Mouse (Mus musculus): ENCODE measurements around the gene Srebf2. TPM values are rescaled to one million over a fixed set of nuclear protein-coding genes. Genes with fewer than 3 reads are reported as not detected.

The Srebf2 gene
- total and polyA plus RNA-seq, 3 experiments: 93.2 to 261 (median 101) TPM

GRCm38 (mm10) chr15:82206365-82207104, 59.6 kb downstream of the Srebf2 start:
- DNase-seq: peak; percentile 60

- DNase-seq: no peak
Measured at GRCm38 (mm10) chr15:82207105-82207459, 60.1 kb downstream of the Srebf2 start.

GRCm38 (mm10) chr15:82207504-82208219, 60.7 kb downstream of the Srebf2 start:
- no peak for DNase-seq

GRCm38 (mm10) chr15:82208307-82208706, 61.3 kb downstream of the Srebf2 start:
- no peak for DNase-seq

GRCm38 (mm10) chr15:82209295-82210050, 62.5 kb downstream of the Srebf2 start:
- no peak for DNase-seq

- no peak for DNase-seq
Measured at GRCm38 (mm10) chr15:82210801-82211200, 63.8 kb downstream of the Srebf2 start.

- DNase-seq: no peak
Measured at GRCm38 (mm10) chr15:82211281-82211680, 64.3 kb downstream of the Srebf2 start.

- peak; percentile 50 for DNase-seq
Measured at GRCm38 (mm10) chr15:82211911-82212751, 65.2 kb downstream of the Srebf2 start.

- peak; percentile 36 for DNase-seq
Measured at GRCm38 (mm10) chr15:82212752-82213063, 65.7 kb downstream of the Srebf2 start, which contains the start of gene Shisa8. Gene Shisa8, minus strand, starts transcription at chr15:82212815.

GRCm38 (mm10) chr15:82213222-82213621, 66.2 kb downstream of the Srebf2 start:
- no peak for DNase-seq

- DNase-seq: no peak
Measured at GRCm38 (mm10) chr15:82215332-82216046, 68.5 kb downstream of the Srebf2 start.

GRCm38 (mm10) chr15:82216142-82216827, 69.3 kb downstream of the Srebf2 start:
- DNase-seq: no peak

- no peak for DNase-seq
Measured at GRCm38 (mm10) chr15:82217039-82217438, 70.1 kb downstream of the Srebf2 start.

GRCm38 (mm10) chr15:82217980-82218379, 71.0 kb downstream of the Srebf2 start:
- DNase-seq: no peak

- no peak for DNase-seq
Measured at GRCm38 (mm10) chr15:82218778-82219666, 72.0 kb downstream of the Srebf2 start.

- no peak for DNase-seq
Measured at GRCm38 (mm10) chr15:82220003-82220675, 73.2 kb downstream of the Srebf2 start.

- no peak for DNase-seq
Measured at GRCm38 (mm10) chr15:82221104-82221860, 74.3 kb downstream of the Srebf2 start.

GRCm38 (mm10) chr15:82223251-82223650, 76.3 kb downstream of the Srebf2 start:
- no peak for DNase-seq

Measured in adrenal gland, adult 2 months (tissue).